Mouse (Mus musculus) embryonic facial prominence, embryonic 11.5 days (tissue): Measurements from ENCODE around the gene Aggf1. TPM values are rescaled to one million over a fixed set of nuclear protein-coding genes. Genes with fewer than 3 reads are reported as not detected.
A peak's percentile ranks its signal among the peaks of the same experiment; 100 is the strongest.

Experiments
- ATAC-seq: fragments of 200-750 bp; cut with Nextera tagmentation; replicated peaks from 2 replicates; pipeline ENCODE4 v1.8.0; 2017; ENCODE audit warnings: low read depth; ENCODE audit not compliant: insufficient number of reproducible peaks, low FRiP score, low TSS enrichment
- DNase-seq: peaks from one replicate; pipeline ENCODE4 v3.0.0-alpha.2; 2015; ENCODE audit warnings: low spot score
- H3K27ac ChIP-seq: fragments of 300-500 bp; sonication (generic); replicated peaks from 2 replicates; pipeline ENCODE4 v1.5.1; 2014; ENCODE audit warnings: mild to moderate bottlenecking, low read depth, low read length, control low read depth
- H3K27me3 ChIP-seq: fragments of 300-500 bp; sonication (generic); 2 replicates; pipeline ENCODE4 v1.6.1; 2014; ENCODE audit warnings: mild to moderate bottlenecking, low read length, moderate library complexity, mixed read lengths; ENCODE audit not compliant: control insufficient read depth, insufficient read depth
- H3K36me3 ChIP-seq: fragments of 300-500 bp; sonication (generic); replicated peaks from 2 replicates; pipeline ENCODE4 v1.6.1; 2014; ENCODE audit warnings: low read depth, mild to moderate bottlenecking, low read length, moderate library complexity, mixed read lengths; ENCODE audit not compliant: control insufficient read depth, insufficient read depth
- H3K4me1 ChIP-seq: fragments of 300-500 bp; sonication (generic); 2 replicates; pipeline ENCODE4 v1.6.1; 2014; ENCODE audit warnings: low read length, mixed read lengths; ENCODE audit not compliant: control insufficient read depth, insufficient read depth
- H3K4me2 ChIP-seq: fragments of 300-500 bp; sonication (generic); 2 replicates; pipeline ENCODE4 v1.6.1; 2014; ENCODE audit warnings: low read depth, mild to moderate bottlenecking, control low read depth, low read length, moderate library complexity
- H3K4me3 ChIP-seq: fragments of 300-500 bp; sonication (generic); 2 replicates; pipeline ENCODE4 v1.5.1; 2014; ENCODE audit warnings: low read depth, low read length, control low read depth
- H3K9ac ChIP-seq: fragments of 300-500 bp; sonication (generic); replicated peaks from 2 replicates; pipeline ENCODE4 v1.6.1; 2014; ENCODE audit warnings: mild to moderate bottlenecking, control low read depth, low read length
- H3K9me3 ChIP-seq: fragments of 300-500 bp; sonication (generic); replicated peaks from 2 replicates; pipeline ENCODE4 v1.6.1; 2016; ENCODE audit warnings: mild to moderate bottlenecking, low read length, inconsistent platforms, mixed read lengths; ENCODE audit not compliant: control insufficient read depth
- WGBS: fragments of 180-500 bp; shearing (Covaris S2); extraction: QIAGEN DNeasy Blood & Tissue Kit; methylation state at CpG from one replicate; pipeline ENCODE4 v1.1.7; 2014; 5-methylcytosine and 5-hydroxymethylcytosine counted together
- polyA plus RNA-seq: library from polyadenylated mRNA; unstranded; fragments of >200 nt; fragmentation: Nextera tagmentation; extraction: Ambion mirVana; gene quantifications from 2 replicates; pipeline ENCODE4 v1.2.1, GENCODE M21; 2014

Gene Aggf1
- polyA plus RNA-seq, 1 experiment from 2014 or later: 48.5 TPM

DNA sequence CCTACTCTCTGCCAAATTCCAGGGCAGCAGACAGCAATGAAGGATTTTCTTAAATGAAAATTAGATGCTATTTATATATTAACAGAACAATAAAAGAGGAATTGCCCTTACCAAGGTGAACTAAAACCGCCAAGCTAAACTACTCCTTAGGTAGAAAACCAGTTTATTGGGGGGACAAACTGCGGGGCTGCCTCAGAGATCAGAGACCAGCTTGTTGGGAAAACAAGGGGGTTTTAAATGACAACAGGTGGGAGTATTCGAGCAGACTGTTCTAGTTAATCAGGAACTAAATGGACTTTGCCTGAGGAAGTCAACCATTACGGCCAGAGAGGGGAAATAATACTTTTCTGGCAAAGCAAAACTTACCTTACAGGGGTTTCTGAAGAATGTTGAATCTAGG, 54.7 kb downstream of the Aggf1 start:
- no peak overlapping the region for H3K4me2 ChIP-seq
- peak; percentile 37 for DNase-seq
- H3K4me1 ChIP-seq: no peaks in the 10 kb centered on the region
- WGBS: 33% methylated on average over 4 of the region's 4 CpGs
- H3K9ac ChIP-seq: no peak overlapping the region
- no peaks in the 10 kb centered on the region for H3K27me3 ChIP-seq
- ATAC-seq: no peak
- no peak overlapping the region for H3K27ac ChIP-seq
- no peaks in the 10 kb centered on the region for H3K36me3 ChIP-seq
- H3K9me3 ChIP-seq: no peaks in the 10 kb centered on the region
- no peak overlapping the region for H3K4me3 ChIP-seq

DNA sequence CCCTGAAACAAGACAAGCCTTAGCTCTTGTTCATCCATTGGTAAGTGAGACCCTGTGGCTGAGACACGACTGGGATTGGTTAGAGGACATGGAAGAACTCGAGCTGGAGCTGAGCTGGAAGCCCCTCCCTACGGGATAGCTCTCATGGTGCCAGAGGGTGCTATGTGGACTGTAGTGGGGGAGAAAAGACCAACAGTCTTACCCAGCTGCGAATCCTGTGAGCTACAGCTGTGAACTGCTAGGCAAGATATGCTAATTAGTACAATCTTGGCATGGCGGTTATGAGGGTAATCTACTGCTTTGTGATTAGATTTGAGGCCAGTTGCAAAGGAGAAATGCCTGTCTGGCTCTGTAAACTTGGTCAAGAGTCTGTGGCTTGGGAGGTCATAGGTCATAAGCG, 56.0 kb downstream of the Aggf1 start:
- no peak overlapping the region for H3K27ac ChIP-seq
- H3K4me2 ChIP-seq: no peak overlapping the region
- H3K27me3 ChIP-seq: no peaks in the 10 kb centered on the region
- no peak for ATAC-seq
- H3K9ac ChIP-seq: no peak overlapping the region
- H3K4me1 ChIP-seq: no peaks in the 10 kb centered on the region
- no peaks in the 10 kb centered on the region for H3K36me3 ChIP-seq
- H3K9me3 ChIP-seq: no peaks in the 10 kb centered on the region
- DNase-seq: no peak
- no peak overlapping the region for H3K4me3 ChIP-seq
- 79% methylated on average over 6 of the region's 6 CpGs for WGBS

DNA sequence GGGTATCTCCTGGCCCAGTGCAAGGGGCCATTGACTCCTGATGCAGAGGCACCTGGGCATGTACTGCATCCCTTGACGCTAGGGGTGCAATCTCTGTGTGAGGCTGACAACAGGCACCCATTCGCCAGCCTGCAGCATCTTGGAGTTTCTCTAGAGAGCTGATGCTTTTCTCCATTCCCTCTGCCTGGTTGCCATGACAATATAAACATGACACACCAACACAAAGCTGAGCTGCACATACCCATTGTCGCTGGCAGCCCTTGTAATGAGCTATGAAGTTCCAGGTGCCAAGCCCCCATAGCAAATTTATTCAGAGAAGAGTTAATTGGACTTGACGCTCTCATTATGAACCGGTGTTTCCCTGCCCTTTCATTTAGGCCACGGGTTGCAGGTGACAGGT, 63.1 kb downstream of the Aggf1 start:
- no peaks in the 10 kb centered on the region for H3K27me3 ChIP-seq
- H3K4me1 ChIP-seq: no peaks in the 10 kb centered on the region
- no peak overlapping the region for H3K4me2 ChIP-seq
- no peaks in the 10 kb centered on the region for H3K36me3 ChIP-seq
- DNase-seq (no peak), ATAC-seq (no peak)
- WGBS: 82% methylated on average over 6 of the region's 6 CpGs
- H3K27ac ChIP-seq: no peak overlapping the region
- no peak overlapping the region for H3K4me3 ChIP-seq
- no peak overlapping the region for H3K9ac ChIP-seq
- no peaks in the 10 kb centered on the region for H3K9me3 ChIP-seq

DNA sequence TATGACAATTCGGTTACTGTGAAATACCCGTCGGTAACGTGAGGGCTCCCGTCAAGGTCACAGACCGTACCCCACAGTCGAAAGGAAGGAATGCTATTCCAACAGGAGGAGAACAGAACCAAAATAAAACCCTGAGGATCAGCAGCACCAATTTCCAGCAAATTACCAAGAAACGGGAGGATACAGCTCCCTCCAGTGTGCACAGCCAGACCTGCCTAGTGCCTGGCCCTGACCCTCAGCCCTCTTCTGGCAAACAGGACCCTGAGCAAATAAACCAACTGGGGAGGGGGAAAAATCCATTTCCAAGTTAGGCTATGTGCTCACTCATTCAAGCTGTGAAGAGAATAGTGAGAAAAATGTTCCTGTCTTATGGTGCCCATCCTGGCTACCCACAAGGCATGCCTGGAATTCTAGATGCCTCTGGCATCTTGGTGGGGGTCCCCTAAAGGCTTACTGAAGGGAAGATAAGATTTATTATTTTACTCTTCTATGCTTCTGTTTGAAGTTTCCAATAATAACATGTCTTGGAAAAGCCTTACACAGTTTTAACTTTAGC, 68.0 kb downstream of the Aggf1 start:
- no peak overlapping the region for H3K9ac ChIP-seq
- H3K4me3 ChIP-seq: no peak overlapping the region
- H3K27me3 ChIP-seq: no peaks in the 10 kb centered on the region
- no peaks in the 10 kb centered on the region for H3K4me1 ChIP-seq
- H3K4me2 ChIP-seq: no peak overlapping the region
- DNase-seq: no peak
- 61% methylated on average over 8 of the region's 8 CpGs for WGBS
- no peaks in the 10 kb centered on the region for H3K9me3 ChIP-seq
- H3K27ac ChIP-seq: no peak overlapping the region
- no peak for ATAC-seq
- H3K36me3 ChIP-seq: no peaks in the 10 kb centered on the region

DNA sequence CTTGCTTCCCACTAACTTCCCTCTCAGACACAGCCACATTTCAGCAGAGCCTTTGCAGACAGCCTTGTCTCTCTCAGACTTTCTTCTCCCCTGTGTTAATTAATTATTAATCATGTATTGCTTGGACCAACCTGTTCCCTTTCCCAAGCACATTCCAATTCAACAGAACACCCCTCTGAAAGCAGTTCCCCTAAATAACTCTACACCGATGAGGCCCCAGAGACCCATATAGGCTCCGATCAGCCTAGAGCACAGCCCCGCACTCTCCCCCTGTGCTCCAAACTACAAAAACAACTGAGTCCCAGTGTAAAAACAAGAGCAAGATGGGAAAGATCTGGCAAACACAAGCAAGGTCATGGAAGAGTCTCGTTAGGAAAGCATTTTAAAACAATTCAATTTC, 68.6 kb downstream of the Aggf1 start:
- ATAC-seq (no peak), DNase-seq (no peak)
- Histone ChIP-seq H3K9me3 (no peaks in the 10 kb centered on the region), H3K9ac (no peak overlapping the region), H3K4me2 (no peak overlapping the region), H3K36me3 (no peaks in the 10 kb centered on the region), H3K27ac (no peak overlapping the region), H3K27me3 (no peaks in the 10 kb centered on the region), H3K4me1 (no peaks in the 10 kb centered on the region), H3K4me3 (no peak overlapping the region)
- WGBS: 61% methylated on average over 4 of the region's 4 CpGs

Other genes with a start within 250 kb of the Aggf1 start
- 1.4 and 2.2 TPM in 2 replicates for gene Pde8b, start 125.0 kb downstream of the Aggf1 start, polyA plus RNA-seq
- gene Zbed3, start 51.7 kb downstream of the Aggf1 start, polyA plus RNA-seq: 71.2 and 82.0 TPM in 2 replicates
- gene Crhbp, start 69.6 kb upstream of the Aggf1 start, polyA plus RNA-seq: 2.0 and 5.3 TPM in 2 replicates
- gene S100z, start 103.4 kb upstream of the Aggf1 start, polyA plus RNA-seq: 1.9 and 2.1 TPM in 2 replicates
- gene F2rl1, start 149.9 kb upstream of the Aggf1 start, polyA plus RNA-seq: 0.38 and 0.45 TPM in 2 replicates
- gene F2r, start 243.1 kb upstream of the Aggf1 start, polyA plus RNA-seq: 133 and 144 TPM in 2 replicates